Mouse (Mus musculus) thymus, adult 2 months (tissue): ENCODE results near the gene Cby3. TPM values are rescaled to one million over a fixed set of nuclear protein-coding genes. Genes with fewer than 3 reads are reported as not detected.

Source experiments
- DNase-seq: peaks from one replicate; pipeline ENCODE4 v3.0.0; 2021
- H3K27ac ChIP-seq: fragments of 200-500 bp; 2 replicates; pipeline ENCODE4 v1.5.1; 2012; ENCODE audit warnings: low read length, control low read depth; ENCODE audit not compliant: control insufficient read depth, insufficient read depth
- H3K27me3 ChIP-seq: fragments of 200-500 bp; 2 replicates; pipeline ENCODE4 v1.6.1; 2012; ENCODE audit warnings: mild to moderate bottlenecking, low read length, moderate library complexity, mixed read lengths; ENCODE audit not compliant: control insufficient read depth, insufficient read depth
- H3K36me3 ChIP-seq: fragments of 200-500 bp; 2 replicates; pipeline ENCODE4 v1.6.1; 2012; ENCODE audit warnings: mild to moderate bottlenecking, low read length, moderate library complexity; ENCODE audit not compliant: control insufficient read depth, insufficient read depth
- H3K4me1 ChIP-seq: fragments of 200-500 bp; replicated peaks from 2 replicates; pipeline ENCODE4 v1.6.1; 2012; ENCODE audit warnings: low read length; ENCODE audit not compliant: control insufficient read depth, insufficient read depth
- H3K4me3 ChIP-seq: fragments of 200-500 bp; 2 replicates; pipeline ENCODE4 v1.5.1; 2012; ENCODE audit warnings: mild to moderate bottlenecking, low read length, control low read depth, moderate library complexity; ENCODE audit not compliant: control insufficient read depth, insufficient read depth
- CTCF ChIP-seq: fragments of 200-500 bp; IDR thresholded peaks from 2 replicates; pipeline ENCODE4 v1.5.1; 2012; ENCODE audit warnings: mild to moderate bottlenecking, control low read depth, low read length, moderate library complexity, borderline replicate concordance; ENCODE audit not compliant: control insufficient read depth, poor library complexity, insufficient read depth; ENCODE audit errors: extremely low read depth
- POLR2A ChIP-seq: fragments of 200-500 bp; IDR thresholded peaks from 2 replicates; pipeline ENCODE4 v1.6.1; 2012; ENCODE audit warnings: mild to moderate bottlenecking, low read length, control low read depth, moderate library complexity; ENCODE audit not compliant: control insufficient read depth, poor library complexity, insufficient read depth; ENCODE audit errors: extremely low read depth
- WGBS: fragments of 180-500 bp; shearing (Covaris S2); methylation state at CpG from one replicate; pipeline ENCODE4 v1.1.7; 2018; 5-methylcytosine and 5-hydroxymethylcytosine counted together
- polyA plus RNA-seq: library from polyadenylated mRNA; depleted of rRNA; stranded (reverse); fragments of >200 nt; gene quantifications from 2 replicates; pipeline ENCODE4 v1.2.3, GENCODE M21; 2012

The Cby3 gene
- polyA plus RNA-seq, 1 experiment: 0.16 TPM

DNA sequence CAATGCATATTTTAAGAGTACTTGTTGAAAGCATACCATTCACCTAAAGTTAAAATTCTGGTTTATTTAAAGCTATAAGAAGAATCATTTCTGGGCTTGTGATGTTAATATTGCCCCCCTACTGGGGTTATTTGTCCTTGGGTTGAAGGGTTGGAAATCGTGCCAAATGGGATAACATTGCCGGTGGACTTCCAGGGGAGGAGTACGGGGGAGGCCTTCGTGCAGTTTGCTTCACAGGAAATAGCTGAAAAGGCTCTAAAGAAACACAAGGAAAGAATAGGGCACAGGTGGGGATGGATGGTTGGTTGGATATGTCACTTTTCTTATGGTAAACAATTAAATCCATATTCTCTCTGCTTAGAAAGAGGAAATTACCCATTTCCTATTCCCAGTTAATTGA, 27.0 kb downstream of the Cby3 start:
- Histone ChIP-seq H3K4me3 (no peak overlapping the region), H3K27ac (no peak overlapping the region)

DNA sequence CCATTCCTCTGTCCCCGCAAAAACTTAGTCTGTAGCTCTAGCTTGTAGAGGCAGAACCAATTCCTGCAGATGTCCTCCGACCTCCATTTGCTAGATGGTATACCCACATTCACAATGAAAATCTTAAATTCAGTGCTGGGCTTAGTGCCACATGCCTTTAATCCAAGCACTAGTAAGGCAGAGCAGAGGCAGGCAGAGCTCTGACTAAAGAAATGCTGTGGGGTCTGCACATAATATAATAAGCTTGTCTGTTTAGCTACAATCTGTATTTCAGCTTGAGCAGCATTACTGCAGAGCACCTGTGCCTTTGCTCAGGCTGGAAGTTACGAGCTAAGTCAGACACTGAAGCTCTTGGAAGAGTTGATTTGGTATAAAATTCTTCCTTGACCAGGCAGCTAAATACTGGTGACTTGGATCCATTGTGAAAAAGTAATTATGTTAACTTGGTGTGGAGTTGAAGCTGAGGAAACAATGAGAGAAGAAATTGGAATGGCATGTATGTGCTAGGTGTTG, 33.0 kb downstream of the Cby3 start:
- no peaks in the 10 kb centered on the region for H3K27me3 ChIP-seq
- 96% methylated on average over 3 of the region's 3 CpGs for WGBS
- no peak for TF ChIP-seq POLR2A
- TF ChIP-seq CTCF: no peak

More for the DNA sequence above, 27.0 kb downstream of the Cby3 start:
- WGBS: 39% methylated on average over 4 of the region's 4 CpGs
- no peak for DNase-seq
- Histone ChIP-seq H3K27me3 (no peaks in the 10 kb centered on the region), H3K4me1 (peaks cover 1% of the 10 kb centered on the region), H3K36me3 (peaks cover 57% of the 10 kb centered on the region)
- no peak for TF ChIP-seq CTCF
- TF ChIP-seq POLR2A: no peak

DNA sequence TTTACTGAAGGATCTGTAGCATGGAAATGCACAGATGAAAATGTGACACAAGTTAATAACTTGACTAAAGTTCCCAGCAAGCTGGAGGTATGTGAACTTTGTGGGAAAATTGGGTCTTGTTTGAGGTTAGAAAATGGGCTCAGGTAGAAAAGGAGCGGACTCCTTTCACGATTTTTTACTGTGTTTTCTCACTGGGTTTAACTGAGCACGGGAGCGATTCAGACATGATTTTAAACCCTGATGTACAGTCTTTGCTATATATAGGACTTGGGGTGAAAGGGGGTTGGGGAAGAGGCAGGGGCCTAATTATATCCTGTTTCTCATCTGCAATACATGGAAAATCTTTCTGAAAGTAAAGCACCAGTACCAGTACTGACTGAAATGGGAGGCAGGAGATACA, 33.4 kb downstream of the Cby3 start:
- DNase-seq: no peak
- H3K27ac ChIP-seq: no peak overlapping the region
- H3K36me3 ChIP-seq: peaks cover 46% of the 10 kb centered on the region
- no peak overlapping the region for H3K4me3 ChIP-seq
- H3K4me1 ChIP-seq: no peaks in the 10 kb centered on the region
- TF ChIP-seq CTCF (no peak), POLR2A (no peak)
- whole genome bisulfite sequencing: 91% methylated on average over 4 of the region's 4 CpGs
- no peaks in the 10 kb centered on the region for H3K27me3 ChIP-seq

More for the DNA sequence above, 33.0 kb downstream of the Cby3 start:
- no peak for DNase-seq
- Histone ChIP-seq H3K4me1 (no peaks in the 10 kb centered on the region), H3K36me3 (peaks cover 51% of the 10 kb centered on the region), H3K4me3 (no peak overlapping the region), H3K27ac (no peak overlapping the region)

DNA sequence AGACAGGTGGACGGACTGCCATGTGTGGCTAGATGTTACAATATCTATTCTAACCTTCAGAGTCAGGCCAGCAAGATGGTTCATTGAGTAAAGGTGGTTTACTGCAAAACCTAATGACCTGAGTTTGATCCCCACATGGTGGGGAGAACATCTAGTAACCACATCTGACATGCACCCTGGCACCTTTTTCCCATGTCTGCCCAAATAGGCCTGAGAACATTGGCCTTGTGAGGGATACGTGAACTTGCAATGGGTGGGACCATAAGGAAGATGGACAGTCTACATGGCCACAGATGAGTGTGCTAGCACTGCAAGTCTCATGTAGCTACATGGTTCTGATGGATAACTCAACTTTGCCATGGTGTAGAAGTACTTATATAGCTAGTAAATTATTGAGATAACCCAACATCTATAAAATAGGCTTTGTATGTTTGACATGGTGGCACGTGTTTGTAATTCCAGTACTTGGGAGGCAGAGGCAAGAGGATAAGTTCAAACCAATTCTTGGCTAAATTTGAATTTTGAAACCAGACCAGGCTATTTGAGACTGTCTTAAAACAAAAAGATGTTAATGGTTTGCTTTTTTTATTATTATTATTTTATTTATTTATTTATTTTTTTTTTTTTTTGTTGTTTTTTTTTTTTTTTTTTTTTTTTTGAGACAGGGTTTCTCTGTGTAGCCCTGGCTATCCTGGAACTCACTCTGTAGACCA, 34.1 kb downstream of the Cby3 start:
- Histone ChIP-seq H3K36me3 (peaks cover 39% of the 10 kb centered on the region), H3K27me3 (no peaks in the 10 kb centered on the region), H3K27ac (no peak overlapping the region), H3K4me1 (no peaks in the 10 kb centered on the region), H3K4me3 (no peak overlapping the region)
- TF ChIP-seq POLR2A (no peak), CTCF (no peak)
- 98% methylated on average over 3 of the region's 3 CpGs for WGBS
- DNase-seq: no peak

DNA sequence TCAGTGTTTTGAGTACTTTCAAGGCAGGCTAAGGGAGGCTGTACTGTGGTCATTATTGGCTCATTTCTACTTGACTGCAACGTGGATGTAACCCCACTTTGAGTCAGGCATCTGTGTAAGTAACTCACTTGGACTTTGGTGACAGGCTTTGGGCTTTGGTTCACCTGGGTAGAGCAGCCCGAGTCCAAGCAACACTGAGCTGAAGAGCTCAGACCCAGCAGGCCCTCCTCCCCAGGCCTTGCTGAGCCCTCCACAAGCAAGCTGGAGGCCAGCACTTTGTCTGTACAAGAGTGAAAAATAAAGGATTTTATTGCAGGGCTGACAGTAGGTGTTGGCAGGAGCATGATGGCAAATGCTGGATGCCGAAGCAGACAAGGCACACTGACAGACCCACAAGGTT, 34.7 kb downstream of the Cby3 start:
- peaks cover 35% of the 10 kb centered on the region for H3K36me3 ChIP-seq
- no peaks in the 10 kb centered on the region for H3K27me3 ChIP-seq

DNA sequence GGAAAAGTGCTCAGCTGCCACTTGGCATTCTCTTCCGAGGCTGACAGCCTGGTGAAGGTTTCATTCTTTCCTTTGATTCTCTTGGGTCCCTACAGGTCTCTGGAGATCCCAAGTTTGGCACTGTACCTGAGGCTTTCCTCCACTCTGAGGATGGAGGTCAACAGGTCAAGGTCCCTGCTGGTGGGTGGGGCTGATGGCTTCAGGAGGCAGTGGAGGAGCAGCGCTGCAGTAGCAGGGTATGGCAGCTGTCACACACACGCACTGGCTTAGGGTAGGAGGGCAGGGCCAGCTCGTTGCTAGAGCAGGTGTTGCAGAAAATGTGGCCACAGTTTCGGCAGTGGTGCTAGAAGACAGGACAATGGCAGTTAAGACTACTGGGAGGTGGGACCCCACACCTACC, 35.4 kb downstream of the Cby3 start:
- Histone ChIP-seq H3K27ac (no peak overlapping the region), H3K27me3 (no peaks in the 10 kb centered on the region), H3K4me3 (no peak overlapping the region), H3K4me1 (no peaks in the 10 kb centered on the region), H3K36me3 (peaks cover 30% of the 10 kb centered on the region)
- WGBS: 85% methylated on average over 5 of the region's 5 CpGs
- no peak for DNase-seq
- TF ChIP-seq CTCF (no peak), POLR2A (no peak)

More for the DNA sequence above, 34.7 kb downstream of the Cby3 start:
- TF ChIP-seq CTCF: no peak
- TF ChIP-seq POLR2A: no peak
- Histone ChIP-seq H3K4me3 (no peak overlapping the region), H3K4me1 (no peaks in the 10 kb centered on the region), H3K27ac (no peak overlapping the region; the same call in 1 of the 2 replicates)
- no peak for DNase-seq
- WGBS: 85% methylated on average over 3 of the region's 3 CpGs
